Mouse (Mus musculus): ENCODE data around the gene Timp3.

Timp3 gene

DNA sequence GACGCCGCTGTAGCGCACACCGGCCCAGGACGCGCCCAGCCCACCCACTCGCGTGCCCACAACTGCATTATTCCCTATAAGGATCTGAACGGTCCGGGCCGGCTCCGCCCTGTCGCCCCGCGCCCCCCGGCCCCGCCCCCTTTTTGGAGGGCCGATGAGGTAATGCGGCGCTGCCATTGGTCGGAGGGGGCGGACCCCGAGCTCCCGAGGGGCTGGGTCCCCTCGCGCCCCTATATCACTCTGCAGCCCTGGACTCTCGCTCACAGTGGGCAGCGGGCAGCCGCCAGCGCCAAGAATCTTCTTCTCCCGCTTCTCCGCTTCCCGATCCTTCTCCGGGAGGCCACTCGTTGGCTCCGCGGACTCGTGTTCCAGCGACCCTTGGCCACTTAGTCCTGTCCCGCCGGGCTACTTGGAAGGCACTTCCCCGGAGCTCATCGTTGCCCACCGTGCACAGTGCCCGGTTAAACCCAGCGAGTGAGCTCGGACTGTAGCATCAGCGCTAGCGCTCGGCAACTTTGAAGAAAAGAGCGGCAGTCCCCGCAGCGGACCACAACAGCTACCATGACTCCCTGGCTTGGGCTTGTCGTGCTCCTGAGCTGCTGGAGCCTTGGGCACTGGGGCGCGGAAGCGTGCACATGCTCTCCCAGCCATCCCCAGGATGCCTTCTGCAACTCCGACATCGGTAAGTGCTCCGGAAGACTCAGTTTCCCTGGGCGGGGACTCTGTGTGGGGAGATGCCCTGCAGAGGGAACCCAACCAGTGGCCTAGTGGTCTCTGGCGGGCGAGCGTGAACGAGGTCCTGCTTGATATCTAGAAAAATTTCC is at the start of gene Timp3:
Gene Timp3 (plus strand): TSS at position 80 of the 824 bp plus-strand sequence.
- no peak for DNase-seq (ENCODE audit: low read depth)

DNA sequence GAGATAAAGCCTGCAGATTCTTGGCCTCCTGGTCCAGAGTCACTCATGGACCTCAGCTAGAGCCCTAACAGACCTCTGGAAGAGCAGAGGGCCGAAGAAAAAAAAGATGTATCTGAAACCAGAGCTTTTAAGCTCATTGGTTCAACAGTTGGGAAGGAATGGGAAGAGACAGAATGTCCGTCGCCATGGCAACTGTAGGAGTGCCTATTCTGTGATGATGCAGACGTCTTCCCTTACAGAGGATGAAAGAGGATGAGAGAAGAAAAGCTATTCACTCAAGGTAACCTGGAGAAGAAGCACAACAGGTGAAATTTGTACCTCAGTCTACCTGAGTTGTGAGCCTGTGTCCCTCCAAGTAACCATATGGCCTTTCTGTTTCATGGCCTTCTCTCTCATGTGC is 44.0 kb upstream of the Timp3 start:
- no peak for DNase-seq (ENCODE audit: low read depth)

DNA sequence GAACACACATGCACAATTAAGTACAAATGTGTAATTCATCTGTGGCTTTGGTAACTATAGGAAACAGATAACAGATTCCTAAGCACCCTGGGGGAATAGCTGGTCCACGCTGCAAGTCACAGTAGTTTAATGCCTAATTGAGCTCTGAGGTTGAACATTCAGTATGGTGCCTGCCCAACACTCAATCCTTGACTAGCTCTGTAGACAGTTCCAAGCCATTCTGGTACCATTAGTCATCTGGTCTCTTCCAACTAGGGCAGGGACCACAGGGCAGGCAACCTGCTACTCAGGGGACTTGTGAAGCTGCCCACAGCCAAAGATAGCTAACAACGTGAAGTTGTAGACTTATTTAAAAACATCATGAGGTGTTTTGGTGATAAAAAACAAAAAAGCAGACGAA is 43.1 kb upstream of the Timp3 start:
- no peak for DNase-seq (ENCODE audit: low read depth)

DNA sequence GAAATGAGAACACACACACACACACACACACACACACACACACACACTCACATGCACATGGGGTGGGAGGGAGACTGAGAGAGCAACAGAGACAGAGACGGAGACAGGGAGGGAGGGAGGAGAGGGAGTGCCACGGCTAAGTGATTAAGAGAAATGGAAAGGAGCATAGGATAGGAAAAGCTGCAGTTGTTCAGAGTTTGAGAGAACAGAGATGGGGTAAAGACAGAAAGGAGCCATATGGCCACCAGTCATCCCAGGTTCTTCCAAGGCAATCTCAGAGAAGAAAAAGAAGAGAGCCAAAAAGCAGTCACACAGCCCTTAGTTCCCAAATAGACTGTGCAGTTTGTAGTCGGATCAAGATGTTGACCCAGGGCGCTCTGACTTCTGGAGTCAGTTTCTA is 42.1 kb upstream of the Timp3 start:
- DNase-seq (ENCODE audit: low read depth) = no peak

DNA sequence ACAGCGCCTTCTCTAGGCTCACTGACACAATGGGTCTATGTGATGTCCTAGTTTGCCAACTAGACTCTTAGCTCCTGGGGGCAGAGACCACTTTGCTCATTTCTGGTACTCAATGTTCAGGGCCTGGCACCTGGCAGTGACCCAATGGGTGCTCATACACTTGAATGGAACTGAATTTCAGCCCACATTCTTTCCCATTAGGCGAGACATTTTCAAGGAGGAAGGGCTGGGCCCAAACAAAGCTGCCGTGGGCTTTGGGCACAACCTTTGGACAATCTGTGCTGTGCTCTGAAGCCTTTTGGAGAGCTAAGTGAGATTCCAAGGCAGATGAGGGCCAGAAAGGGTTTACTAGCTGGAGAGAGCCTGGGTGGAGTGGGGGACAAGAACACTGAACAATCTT is 41.2 kb upstream of the Timp3 start:
- DNase-seq (ENCODE audit: low read depth) = no peak

DNA sequence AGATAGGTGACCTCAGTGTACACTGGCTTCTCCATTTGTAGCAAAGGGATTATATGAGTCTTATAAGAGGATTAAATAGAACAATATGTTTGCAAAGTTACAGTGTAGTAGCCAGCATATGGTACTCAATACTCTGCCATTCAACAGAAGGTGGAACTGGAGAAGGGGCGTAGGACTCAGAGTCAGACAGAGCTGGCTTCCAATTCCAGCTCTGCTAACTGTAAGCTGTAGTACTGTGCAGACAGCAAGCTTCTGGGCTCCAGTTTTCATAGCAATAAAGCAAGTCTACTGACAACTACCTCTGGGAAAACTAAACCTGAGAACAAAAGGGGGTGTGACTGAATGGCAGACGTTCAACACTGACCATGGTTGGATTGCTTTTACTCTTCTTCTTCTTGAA is 38.4 kb upstream of the Timp3 start:
- no peak for DNase-seq (ENCODE audit: low read depth)

GRCm38 (mm10) chr10:86264618-86265017 is 35.6 kb upstream of the Timp3 start:
- DNase-seq (ENCODE audit: low read depth) = no peak

DNA sequence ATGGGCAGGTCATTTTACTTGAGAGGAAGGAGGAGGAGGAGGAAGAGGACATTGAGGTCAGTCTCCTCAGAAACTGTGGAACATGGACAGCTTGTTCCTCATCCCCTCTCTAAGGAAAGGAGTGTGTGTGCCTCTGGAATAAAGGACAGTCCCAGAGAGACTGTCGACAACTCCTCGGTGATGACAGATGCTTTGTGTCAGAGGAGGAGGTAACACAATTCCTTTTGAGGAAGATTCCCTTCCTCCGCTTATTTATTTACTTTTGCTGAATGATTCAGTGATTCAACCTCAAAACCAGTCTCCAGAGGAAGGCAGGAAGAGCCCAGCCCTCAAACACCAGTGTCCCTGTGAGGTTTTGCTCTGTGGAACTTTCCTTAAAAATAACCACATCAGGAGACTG is 29.9 kb upstream of the Timp3 start:
- DNase-seq (ENCODE audit: low read depth) = no peak

GRCm38 (mm10) chr10:86272826-86273225 is 27.3 kb upstream of the Timp3 start:
- DNase-seq (ENCODE audit: low read depth) = no peak

DNA sequence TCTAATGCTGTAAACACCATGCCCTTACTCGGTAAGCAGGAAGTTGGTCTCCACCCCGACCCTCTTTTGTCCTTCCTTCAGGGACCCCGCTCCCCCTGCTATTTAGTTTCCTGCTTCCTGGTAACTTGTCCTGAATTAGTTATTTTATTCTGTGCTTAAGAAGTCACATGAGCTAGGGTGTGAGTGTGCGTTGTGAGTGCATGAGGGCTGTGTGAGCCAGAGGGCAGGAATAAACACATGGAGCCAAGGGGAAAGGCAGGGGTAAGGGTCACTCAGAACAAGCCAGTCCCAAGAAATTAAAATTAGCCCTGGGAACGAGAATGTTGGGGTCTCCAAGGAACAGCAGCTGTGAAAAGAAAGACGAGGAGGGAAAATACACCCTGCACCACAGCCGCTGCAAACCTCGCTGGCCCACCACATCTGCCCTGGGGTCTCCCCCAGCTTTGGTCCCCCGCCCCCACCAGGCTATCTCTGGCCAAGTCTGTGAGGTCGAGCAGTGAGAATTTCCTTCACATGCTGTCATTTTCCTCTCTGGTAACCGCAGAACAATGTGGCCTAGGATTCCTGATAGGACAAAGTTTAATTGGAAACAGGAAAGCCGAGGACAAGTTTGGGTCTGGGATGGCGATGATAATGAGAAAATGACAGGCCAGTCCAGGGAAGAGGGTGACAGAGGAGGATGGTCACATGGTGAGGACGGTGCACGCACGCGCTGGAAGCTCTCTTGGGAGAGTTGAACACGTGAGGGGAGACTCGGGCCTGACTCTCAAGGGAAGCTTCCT is 26.6 kb upstream of the Timp3 start:
- no peak for DNase-seq (ENCODE audit: low read depth)

DNA sequence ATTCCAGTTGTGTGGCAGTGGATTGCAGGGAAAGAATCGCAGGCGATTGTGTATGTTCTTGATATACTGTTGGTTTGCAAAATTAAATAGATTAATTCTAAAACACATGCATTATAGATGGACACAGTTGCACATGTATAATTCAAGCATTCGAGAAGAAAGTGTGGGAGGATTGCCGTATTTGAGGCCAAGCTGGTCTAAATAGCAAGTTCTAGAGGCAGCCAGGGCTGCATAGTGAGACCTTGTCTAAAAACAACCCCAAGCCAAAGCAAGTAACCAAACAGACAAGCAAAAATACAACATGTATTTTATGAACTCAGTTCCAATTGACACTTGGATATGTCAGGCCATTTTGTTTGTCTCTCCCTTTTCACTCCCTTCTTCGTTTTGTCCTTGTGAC is 24.6 kb upstream of the Timp3 start:
- DNase-seq (ENCODE audit: low read depth) = no peak

DNA sequence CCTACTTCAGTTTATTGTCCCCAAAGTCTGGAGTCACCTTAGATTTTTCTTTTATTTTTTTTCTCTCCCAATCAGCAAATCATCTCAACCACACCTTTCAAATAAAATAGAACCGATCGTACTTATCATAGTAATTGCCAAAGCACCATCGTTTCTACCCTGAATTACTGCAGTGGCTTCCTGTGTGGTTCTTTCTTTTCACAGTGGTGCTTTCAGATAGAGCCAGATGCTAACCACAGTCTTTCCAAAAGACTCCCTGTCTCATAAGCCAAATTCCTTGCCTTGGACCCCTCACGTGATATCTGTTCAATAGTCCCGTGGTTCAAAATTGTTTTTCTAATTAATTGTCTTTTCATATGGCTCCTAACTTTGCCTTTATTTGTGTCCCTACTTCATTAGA is 22.8 kb upstream of the Timp3 start:
- no peak for DNase-seq (ENCODE audit: low read depth)

DNA sequence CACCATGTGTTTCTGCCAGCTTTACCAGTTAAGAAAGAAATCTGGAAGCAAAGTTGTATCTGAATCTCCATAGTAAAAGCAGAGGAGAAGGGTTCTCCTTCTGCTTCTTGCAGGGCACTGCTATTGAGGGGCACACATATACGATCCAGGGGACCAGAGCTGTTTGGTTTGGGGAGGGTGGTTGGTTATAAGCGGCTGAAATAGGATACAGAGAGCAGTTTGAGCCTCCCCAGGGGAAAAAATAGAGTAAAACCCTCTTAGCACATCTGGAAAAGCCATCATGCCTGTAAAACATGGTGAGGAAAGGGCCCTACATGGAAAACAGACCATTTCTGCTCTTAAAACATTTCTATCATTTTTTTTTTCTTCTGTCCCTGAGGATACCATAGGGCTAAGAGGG is 21.7 kb upstream of the Timp3 start:
- no peak for DNase-seq (ENCODE audit: low read depth)

DNA sequence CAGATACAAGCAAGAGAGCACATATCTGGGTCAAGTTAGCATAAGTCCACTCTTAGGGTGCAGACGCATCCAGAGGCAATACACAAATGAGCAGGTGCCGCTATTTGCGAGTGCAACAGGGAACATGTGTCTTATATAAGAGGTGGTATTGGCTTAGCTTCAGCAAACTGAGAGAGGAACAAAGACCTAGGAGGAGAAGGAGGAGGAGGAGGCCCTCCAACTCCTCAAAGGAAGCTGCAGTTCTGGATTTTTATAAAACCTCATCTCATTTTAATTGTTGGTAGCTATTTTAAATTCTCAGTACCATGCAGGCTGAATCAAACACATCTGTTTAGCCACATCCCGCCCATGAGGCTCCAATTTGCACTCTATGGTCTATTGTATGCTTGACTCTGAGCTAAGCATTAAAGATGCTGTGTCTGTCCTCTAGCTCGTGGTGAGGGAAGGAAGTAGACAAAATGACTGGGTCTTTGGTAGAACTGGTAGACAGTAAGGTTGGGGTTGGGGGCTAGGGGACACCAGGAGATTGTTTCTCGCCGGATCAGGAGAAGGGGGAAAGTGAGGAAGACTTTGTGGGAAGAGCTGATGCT is 20.5 kb upstream of the Timp3 start:
- no peak for DNase-seq (ENCODE audit: low read depth)

DNA sequence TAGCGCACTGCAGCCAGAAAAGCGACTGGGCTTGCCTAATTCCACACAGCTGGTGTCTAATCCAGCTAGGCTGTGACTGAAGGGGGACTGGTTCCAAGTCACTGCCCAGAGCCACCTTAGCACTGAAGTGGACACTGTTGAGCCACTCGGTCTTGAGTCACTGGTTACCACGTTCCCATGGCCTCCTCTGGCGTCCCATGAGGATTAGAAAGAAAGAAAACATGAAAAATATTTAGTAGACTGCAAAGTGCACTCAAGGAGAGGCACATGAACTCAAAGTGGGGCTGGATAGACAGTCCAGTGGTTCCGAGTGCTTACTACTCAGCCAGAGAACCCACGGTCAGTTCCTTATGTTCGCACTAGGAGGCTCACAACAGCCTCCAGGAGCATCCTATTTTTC is 18.9 kb upstream of the Timp3 start:
- DNase-seq (ENCODE audit: low read depth) = no peak

- DNase-seq (ENCODE audit: low read depth) = no peak
Observed at GRCm38 (mm10) chr10:86286508-86286907, 13.7 kb upstream of the Timp3 start.

DNA sequence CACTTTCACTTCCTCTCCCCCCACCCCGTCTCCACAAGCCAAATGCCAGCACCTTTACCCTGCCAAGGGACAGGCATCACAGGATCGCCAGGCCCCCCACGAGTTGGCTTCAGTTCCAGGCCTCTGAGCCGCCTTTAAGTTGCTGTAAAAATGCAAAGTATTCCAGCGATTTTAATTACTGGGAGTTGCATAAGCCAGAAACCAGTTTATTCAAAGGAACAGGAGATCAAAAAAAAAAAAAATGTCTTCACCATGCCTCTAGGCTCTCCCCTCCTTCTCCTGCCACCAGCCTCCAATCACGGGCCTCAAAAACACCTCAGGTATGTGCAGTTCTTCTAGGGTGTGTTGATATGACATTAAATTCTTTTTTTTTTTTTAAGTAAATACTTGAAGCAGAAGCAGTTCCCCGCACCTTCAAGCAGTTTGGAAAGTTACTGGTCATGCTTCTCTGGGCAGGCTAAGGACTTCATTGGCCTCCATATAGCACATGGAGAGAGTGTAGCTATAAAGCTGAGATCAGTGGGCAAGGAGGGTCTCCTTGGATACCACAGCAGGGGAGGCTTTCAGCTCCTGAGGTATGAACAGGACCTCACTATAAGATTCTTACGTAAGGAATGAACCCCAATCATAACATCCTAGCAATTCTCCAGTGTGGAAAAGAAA is 9.9 kb upstream of the Timp3 start:
- DNase-seq (ENCODE audit: low read depth) = no peak

- DNase-seq (ENCODE audit: low read depth) = no peak
Observed at GRCm38 (mm10) chr10:86293880-86294279, 6.3 kb upstream of the Timp3 start.

DNA sequence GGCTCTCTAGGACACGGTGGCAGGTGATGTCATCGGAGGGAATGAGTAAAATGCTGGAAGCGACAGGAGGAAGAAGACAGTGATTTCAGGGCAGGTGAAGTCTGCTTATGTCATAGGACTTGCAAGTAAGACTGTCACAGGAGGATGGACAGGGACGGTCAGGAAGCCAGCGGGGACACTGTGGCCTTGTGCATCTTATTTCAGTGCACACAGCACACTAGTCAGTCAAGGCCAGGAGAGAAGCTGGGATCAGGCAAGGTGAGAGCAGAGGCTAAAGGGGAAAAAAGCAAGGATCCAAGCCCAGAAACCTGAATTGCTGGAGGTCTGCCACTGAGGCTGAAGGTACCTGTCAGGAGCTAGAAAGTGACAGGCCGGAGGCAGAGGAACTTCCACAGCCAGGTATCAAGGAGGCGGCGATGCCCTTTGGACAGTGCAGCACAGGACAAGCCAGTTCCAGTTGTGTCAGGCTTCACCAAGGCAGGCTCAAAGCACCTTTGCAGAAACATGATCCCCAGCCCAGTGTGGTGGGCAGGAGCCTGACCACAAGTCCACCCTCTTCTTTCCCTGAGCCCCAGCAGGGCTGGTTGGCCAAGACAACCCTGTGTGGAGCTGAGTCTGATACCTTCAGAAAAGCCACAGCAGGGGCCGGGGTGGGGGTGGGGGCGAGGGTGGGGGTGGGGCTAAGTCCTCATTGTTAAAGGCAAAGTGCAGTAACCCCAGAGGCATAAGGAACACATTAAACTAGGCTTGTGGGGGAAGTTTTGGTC is 5.4 kb upstream of the Timp3 start:
- DNase-seq (ENCODE audit: low read depth) = no peak

DNA sequence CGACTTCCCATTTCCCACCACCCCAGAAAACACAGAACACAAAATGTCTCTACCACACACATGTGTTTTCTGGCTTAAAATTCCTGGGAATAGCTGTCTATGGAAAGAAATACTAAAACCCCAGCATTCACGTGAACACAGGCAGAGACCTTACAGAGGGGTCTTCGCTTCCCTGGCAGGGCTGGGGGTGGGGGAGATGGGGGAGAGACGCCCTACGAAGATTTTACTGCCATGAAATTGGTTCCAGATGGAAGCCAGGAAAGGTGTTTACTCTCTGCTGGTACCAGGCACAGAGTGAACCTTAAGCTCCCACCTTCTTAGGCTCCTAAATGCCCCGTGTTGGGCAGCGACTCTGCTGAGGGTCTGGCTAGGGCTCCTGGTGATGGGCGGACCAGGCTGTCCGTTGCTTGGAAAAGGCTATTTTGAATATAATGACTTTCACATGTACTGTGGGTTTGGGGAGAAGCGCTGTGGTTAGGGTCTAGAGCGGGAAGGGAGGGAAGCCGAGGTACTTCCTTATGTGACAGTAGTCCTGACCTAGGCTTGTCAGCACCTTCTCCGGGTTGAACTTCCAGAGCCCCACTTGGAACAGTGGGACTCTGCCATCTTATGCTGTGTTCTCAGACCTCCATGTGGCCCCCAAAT is 4.6 kb upstream of the Timp3 start:
- no peak for DNase-seq (ENCODE audit: low read depth)

- no peak for DNase-seq (ENCODE audit: low read depth)
Observed at GRCm38 (mm10) chr10:86296111-86296510, 4.1 kb upstream of the Timp3 start.
